Mouse (Mus musculus): Measurements from ENCODE around the gene Tab1. TPM values are rescaled to one million over a fixed set of nuclear protein-coding genes. Genes with fewer than 3 reads are reported as not detected.

Gene Tab1
- polyA plus RNA-seq, 1 experiment from 2014 or later = 28.0 TPM

DNA sequence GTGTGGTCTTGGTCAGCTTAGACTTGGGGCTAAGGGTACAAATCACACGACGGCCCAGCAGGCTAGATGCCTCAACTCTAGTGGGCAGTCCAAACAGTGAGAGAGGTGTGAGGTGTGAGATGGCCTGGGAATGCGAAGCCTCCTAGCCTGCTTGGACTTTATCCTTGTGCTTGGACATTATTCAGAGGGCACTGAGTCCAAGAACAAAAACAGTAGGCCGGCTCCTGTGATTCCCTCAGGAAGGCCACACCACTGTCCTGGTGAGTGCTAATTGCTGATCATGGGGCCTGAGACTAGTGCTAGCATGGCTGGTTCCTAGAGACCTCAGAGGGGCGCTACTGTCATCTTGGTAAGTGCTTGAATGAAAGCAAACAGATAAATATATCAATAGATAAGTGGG, 56.0 kb downstream of the Tab1 start:
- WGBS = 73% methylated on average over 5 of the region's 5 CpGs
- no peak for ATAC-seq (ENCODE audit: insufficient number of reproducible peaks, insufficient read depth, low FRiP score, low read depth)
- Histone ChIP-seq H3K9me3 (ENCODE audit: control insufficient read depth, low read length) (no peaks in the 10 kb centered on the region), H3K27me3 (ENCODE audit: control insufficient read depth, insufficient read depth, low read length) (no peaks in the 10 kb centered on the region), H3K9ac (ENCODE audit: low read length) (no peak overlapping the region), H3K4me3 (ENCODE audit: control insufficient read depth in 1 of 2, insufficient read depth in 1 of 2, low read depth in 1 of 2, low read length in 2 of 2) (no peak overlapping the region), H3K27ac (replicated peaks in 1 of 2; ENCODE audit: control insufficient read depth in 1 of 2, insufficient read depth in 1 of 2, low read depth in 2 of 2, low read length in 2 of 2) (no peak overlapping the region), H3K4me1 (ENCODE audit: control insufficient read depth in 2 of 2, insufficient read depth in 2 of 2, low read length in 2 of 2) (no peaks in the 10 kb centered on the region), H3K36me3 (ENCODE audit: control insufficient read depth, insufficient read depth, low read length) (no peaks in the 10 kb centered on the region), H3K4me2 (ENCODE audit: low read length) (no peak overlapping the region)

GRCm38 (mm10) chr15:80190075-80190474, 57.1 kb downstream of the Tab1 start:
- Histone ChIP-seq H3K27me3 (ENCODE audit: control insufficient read depth, insufficient read depth, low read length) (no peaks in the 10 kb centered on the region), H3K27ac (replicated peaks in 1 of 2; ENCODE audit: control insufficient read depth in 1 of 2, insufficient read depth in 1 of 2, low read depth in 2 of 2, low read length in 2 of 2) (no peak overlapping the region), H3K9me3 (ENCODE audit: control insufficient read depth, low read length) (no peaks in the 10 kb centered on the region), H3K4me3 (ENCODE audit: control insufficient read depth in 1 of 2, insufficient read depth in 1 of 2, low read depth in 1 of 2, low read length in 2 of 2) (no peak overlapping the region), H3K9ac (ENCODE audit: low read length) (no peak overlapping the region), H3K4me1 (ENCODE audit: control insufficient read depth in 2 of 2, insufficient read depth in 2 of 2, low read length in 2 of 2) (no peaks in the 10 kb centered on the region), H3K36me3 (ENCODE audit: control insufficient read depth, insufficient read depth, low read length) (no peaks in the 10 kb centered on the region), H3K4me2 (ENCODE audit: low read length) (no peak overlapping the region)
- ATAC-seq (ENCODE audit: insufficient number of reproducible peaks, insufficient read depth, low FRiP score, low read depth) = no peak
- 67% methylated on average over 4 of the region's 4 CpGs for WGBS

DNA sequence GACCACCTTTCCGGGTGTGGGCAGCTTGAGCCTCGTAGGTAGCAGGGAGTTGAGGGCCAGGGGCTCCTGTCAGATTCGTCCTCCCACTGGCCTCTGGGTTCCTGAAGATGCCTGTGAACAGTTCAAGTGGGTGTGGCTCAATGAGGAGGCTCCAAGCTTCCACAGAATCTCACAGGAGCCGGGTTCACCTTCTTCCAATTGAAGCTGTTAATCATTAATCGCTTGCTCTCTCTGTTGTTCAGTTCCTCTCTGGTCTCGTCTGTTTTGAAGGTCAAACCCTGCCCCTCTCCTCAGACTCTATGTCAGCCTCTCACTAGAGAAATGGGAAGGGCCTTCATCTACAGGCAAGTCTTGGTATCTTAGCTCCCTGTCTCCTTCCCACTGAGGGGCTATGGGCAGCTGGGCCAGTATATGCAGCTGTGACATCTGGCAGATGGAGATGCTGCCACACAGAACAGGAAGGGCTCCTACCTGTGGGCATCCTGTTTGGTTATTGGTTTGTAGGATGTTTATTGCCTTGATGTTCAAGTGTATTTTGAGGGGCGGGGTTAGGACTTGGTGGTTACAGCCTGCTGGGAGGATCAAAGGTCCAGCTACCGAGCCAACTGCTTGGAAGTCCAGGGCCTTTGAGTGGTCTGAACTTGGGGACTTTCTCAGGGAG, 58.8 kb downstream of the Tab1 start:
- no peaks in the 10 kb centered on the region for H3K4me1 ChIP-seq (ENCODE audit: control insufficient read depth in 2 of 2, insufficient read depth in 2 of 2, low read length in 2 of 2)
- 64% methylated on average over 8 of the region's 8 CpGs for WGBS
- no peak overlapping the region for H3K4me3 ChIP-seq (ENCODE audit: control insufficient read depth in 1 of 2, insufficient read depth in 1 of 2, low read depth in 1 of 2, low read length in 2 of 2)
- no peak for ATAC-seq (ENCODE audit: insufficient number of reproducible peaks, insufficient read depth, low FRiP score, low read depth)
- H3K9me3 ChIP-seq (ENCODE audit: control insufficient read depth, low read length) = no peaks in the 10 kb centered on the region
- no peak overlapping the region for H3K4me2 ChIP-seq (ENCODE audit: low read length)
- no peaks in the 10 kb centered on the region for H3K27me3 ChIP-seq (ENCODE audit: control insufficient read depth, insufficient read depth, low read length)
- no peak overlapping the region for H3K27ac ChIP-seq (replicated peaks in 1 of 2; ENCODE audit: control insufficient read depth in 1 of 2, insufficient read depth in 1 of 2, low read depth in 2 of 2, low read length in 2 of 2)
- no peaks in the 10 kb centered on the region for H3K36me3 ChIP-seq (ENCODE audit: control insufficient read depth, insufficient read depth, low read length)
- H3K9ac ChIP-seq (ENCODE audit: low read length) = no peak overlapping the region

- no peaks in the 10 kb centered on the region for H3K4me1 ChIP-seq (ENCODE audit: control insufficient read depth in 2 of 2, insufficient read depth in 2 of 2, low read length in 2 of 2)
- no peak for ATAC-seq (ENCODE audit: insufficient number of reproducible peaks, insufficient read depth, low FRiP score, low read depth)
- no peak overlapping the region for H3K27ac ChIP-seq (replicated peaks in 1 of 2; ENCODE audit: control insufficient read depth in 1 of 2, insufficient read depth in 1 of 2, low read depth in 2 of 2, low read length in 2 of 2)
- no peak overlapping the region for H3K4me3 ChIP-seq (ENCODE audit: control insufficient read depth in 1 of 2, insufficient read depth in 1 of 2, low read depth in 1 of 2, low read length in 2 of 2)
- no peaks in the 10 kb centered on the region for H3K9me3 ChIP-seq (ENCODE audit: control insufficient read depth, low read length)
- WGBS = 97% methylated on average over 5 of the region's 6 CpGs
- no peak overlapping the region for H3K4me2 ChIP-seq (ENCODE audit: low read length)
- no peaks in the 10 kb centered on the region for H3K27me3 ChIP-seq (ENCODE audit: control insufficient read depth, insufficient read depth, low read length)
- no peaks in the 10 kb centered on the region for H3K36me3 ChIP-seq (ENCODE audit: control insufficient read depth, insufficient read depth, low read length)
- no peak overlapping the region for H3K9ac ChIP-seq (ENCODE audit: low read length)
These were observed 59.3 kb downstream of the Tab1 start for GRCm38 (mm10) chr15:80192246-80192585.

DNA sequence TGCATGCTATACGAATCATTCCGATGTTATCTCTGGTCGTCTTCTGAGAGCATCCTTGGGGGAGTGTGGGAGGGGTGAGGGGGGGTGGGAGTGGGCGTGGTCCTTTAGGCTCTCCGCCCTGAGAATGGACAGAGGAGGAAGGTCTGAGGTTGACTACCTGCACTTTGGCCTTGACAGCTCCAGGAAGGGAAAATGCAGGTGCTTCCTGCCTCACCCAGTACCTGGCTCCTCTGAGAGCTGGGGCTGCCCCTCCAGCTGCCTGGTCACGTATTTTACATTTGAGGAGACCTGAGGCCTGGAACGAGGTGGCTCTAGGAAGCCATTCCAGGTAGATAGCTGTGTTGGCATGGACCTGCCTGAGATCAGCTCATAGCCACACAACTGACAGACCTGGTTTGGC, 59.9 kb downstream of the Tab1 start:
- Histone ChIP-seq H3K4me2 (ENCODE audit: low read length) (no peak overlapping the region), H3K9ac (ENCODE audit: low read length) (no peak overlapping the region), H3K27me3 (ENCODE audit: control insufficient read depth, insufficient read depth, low read length) (no peaks in the 10 kb centered on the region), H3K27ac (replicated peaks in 1 of 2; ENCODE audit: control insufficient read depth in 1 of 2, insufficient read depth in 1 of 2, low read depth in 2 of 2, low read length in 2 of 2) (no peak overlapping the region), H3K4me1 (ENCODE audit: control insufficient read depth in 2 of 2, insufficient read depth in 2 of 2, low read length in 2 of 2) (no peaks in the 10 kb centered on the region), H3K36me3 (ENCODE audit: control insufficient read depth, insufficient read depth, low read length) (no peaks in the 10 kb centered on the region), H3K9me3 (ENCODE audit: control insufficient read depth, low read length) (no peaks in the 10 kb centered on the region), H3K4me3 (ENCODE audit: control insufficient read depth in 1 of 2, insufficient read depth in 1 of 2, low read depth in 1 of 2, low read length in 2 of 2) (no peak overlapping the region)
- 70% methylated on average over 7 of the region's 7 CpGs for WGBS
- ATAC-seq (ENCODE audit: insufficient number of reproducible peaks, insufficient read depth, low FRiP score, low read depth) = no peak

DNA sequence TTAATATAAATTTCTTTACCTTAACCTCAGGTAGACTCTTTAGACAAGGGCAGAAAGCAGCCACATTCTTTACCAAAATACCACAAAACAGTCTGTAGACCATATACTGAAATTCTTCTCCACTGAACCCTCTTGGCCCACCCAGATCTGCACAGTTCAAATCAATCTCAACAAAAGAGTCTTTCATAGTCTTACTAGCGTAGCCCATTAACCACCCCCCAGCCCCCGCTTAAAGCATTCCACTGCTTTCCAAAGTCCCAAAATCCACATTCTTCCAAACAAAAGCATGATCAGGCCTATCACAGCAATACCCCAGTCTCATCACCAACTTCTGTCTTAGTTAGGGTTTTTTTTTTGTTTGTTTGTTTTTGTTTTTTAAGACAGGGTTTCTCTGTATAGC, 66.6 kb downstream of the Tab1 start:
- 73% methylated on average over 2 of the region's 2 CpGs for WGBS
- no peak for ATAC-seq (ENCODE audit: insufficient number of reproducible peaks, insufficient read depth, low FRiP score, low read depth)
- H3K4me3 ChIP-seq (ENCODE audit: control insufficient read depth in 1 of 2, insufficient read depth in 1 of 2, low read depth in 1 of 2, low read length in 2 of 2) = no peak overlapping the region
- no peak overlapping the region for H3K4me2 ChIP-seq (ENCODE audit: low read length)
- H3K36me3 ChIP-seq (ENCODE audit: control insufficient read depth, insufficient read depth, low read length) = no peaks in the 10 kb centered on the region
- H3K27ac ChIP-seq (replicated peaks in 1 of 2; ENCODE audit: control insufficient read depth in 1 of 2, insufficient read depth in 1 of 2, low read depth in 2 of 2, low read length in 2 of 2) = no peak overlapping the region
- H3K9me3 ChIP-seq (ENCODE audit: control insufficient read depth, low read length) = no peaks in the 10 kb centered on the region
- no peaks in the 10 kb centered on the region for H3K4me1 ChIP-seq (ENCODE audit: control insufficient read depth in 2 of 2, insufficient read depth in 2 of 2, low read length in 2 of 2)
- no peak overlapping the region for H3K9ac ChIP-seq (ENCODE audit: low read length)
- H3K27me3 ChIP-seq (ENCODE audit: control insufficient read depth, insufficient read depth, low read length) = no peaks in the 10 kb centered on the region

GRCm38 (mm10) chr15:80202111-80202775, 69.3 kb downstream of the Tab1 start:
- Histone ChIP-seq H3K4me3 (ENCODE audit: control insufficient read depth in 1 of 2, insufficient read depth in 1 of 2, low read depth in 1 of 2, low read length in 2 of 2) (no peak overlapping the region), H3K9me3 (ENCODE audit: control insufficient read depth, low read length) (no peaks in the 10 kb centered on the region), H3K36me3 (ENCODE audit: control insufficient read depth, insufficient read depth, low read length) (no peaks in the 10 kb centered on the region), H3K9ac (ENCODE audit: low read length) (no peak overlapping the region), H3K4me1 (ENCODE audit: control insufficient read depth in 2 of 2, insufficient read depth in 2 of 2, low read length in 2 of 2) (no peaks in the 10 kb centered on the region), H3K27me3 (ENCODE audit: control insufficient read depth, insufficient read depth, low read length) (no peaks in the 10 kb centered on the region), H3K27ac (replicated peaks in 1 of 2; ENCODE audit: control insufficient read depth in 1 of 2, insufficient read depth in 1 of 2, low read depth in 2 of 2, low read length in 2 of 2) (no peak overlapping the region), H3K4me2 (ENCODE audit: low read length) (no peak overlapping the region)
- 68% methylated on average over 6 of the region's 6 CpGs for WGBS
- ATAC-seq (ENCODE audit: insufficient number of reproducible peaks, insufficient read depth, low FRiP score, low read depth) = no peak

DNA sequence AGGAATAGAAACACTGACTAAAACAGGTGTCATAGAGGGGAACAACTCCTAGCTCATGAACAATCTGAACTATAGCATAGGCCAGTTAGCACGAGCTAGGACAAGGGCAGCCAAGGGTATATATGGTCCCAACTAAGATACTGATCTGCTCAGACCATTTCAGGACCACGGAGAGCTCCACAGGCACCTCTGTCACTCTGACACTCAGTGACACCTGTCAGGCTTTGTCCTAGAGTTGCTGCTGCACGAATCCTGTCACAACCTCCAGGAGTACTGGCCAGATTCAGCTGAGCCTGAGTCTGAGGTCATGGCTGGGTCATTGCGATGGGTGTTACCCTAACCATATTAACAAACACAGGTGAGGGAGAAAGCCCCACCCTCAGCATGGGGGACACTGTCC, 70.5 kb downstream of the Tab1 start:
- no peak overlapping the region for H3K27ac ChIP-seq (replicated peaks in 1 of 2; ENCODE audit: control insufficient read depth in 1 of 2, insufficient read depth in 1 of 2, low read depth in 2 of 2, low read length in 2 of 2)
- no peaks in the 10 kb centered on the region for H3K9me3 ChIP-seq (ENCODE audit: control insufficient read depth, low read length)
- 26% methylated on average over 4 of the region's 4 CpGs for WGBS
- no peak for ATAC-seq (ENCODE audit: insufficient number of reproducible peaks, insufficient read depth, low FRiP score, low read depth)
- no peaks in the 10 kb centered on the region for H3K36me3 ChIP-seq (ENCODE audit: control insufficient read depth, insufficient read depth, low read length)
- H3K4me2 ChIP-seq (ENCODE audit: low read length) = no peak overlapping the region
- H3K4me1 ChIP-seq (ENCODE audit: control insufficient read depth in 2 of 2, insufficient read depth in 2 of 2, low read length in 2 of 2) = no peaks in the 10 kb centered on the region
- no peak overlapping the region for H3K4me3 ChIP-seq (ENCODE audit: control insufficient read depth in 1 of 2, insufficient read depth in 1 of 2, low read depth in 1 of 2, low read length in 2 of 2)
- no peaks in the 10 kb centered on the region for H3K27me3 ChIP-seq (ENCODE audit: control insufficient read depth, insufficient read depth, low read length)
- no peak overlapping the region for H3K9ac ChIP-seq (ENCODE audit: low read length)
